Mouse (Mus musculus) cerebellum, adult 2 months (tissue): ENCODE measurements around the gene Fam69a.

Experiments used
- CTCF ChIP-seq: fragments of 200-500 bp; IDR thresholded peaks from 2 replicates; pipeline ENCODE4 v1.5.1; 2011; ENCODE audit warnings: low read depth, mild to moderate bottlenecking, control low read depth, low read length, moderate library complexity, borderline replicate concordance; ENCODE audit not compliant: insufficient read depth
- POLR2A ChIP-seq: fragments of 200-500 bp; IDR thresholded peaks from 2 replicates; pipeline ENCODE4 v1.6.1; 2011; ENCODE audit warnings: low read length, control low read depth, borderline replicate concordance; ENCODE audit not compliant: insufficient read depth

DNA sequence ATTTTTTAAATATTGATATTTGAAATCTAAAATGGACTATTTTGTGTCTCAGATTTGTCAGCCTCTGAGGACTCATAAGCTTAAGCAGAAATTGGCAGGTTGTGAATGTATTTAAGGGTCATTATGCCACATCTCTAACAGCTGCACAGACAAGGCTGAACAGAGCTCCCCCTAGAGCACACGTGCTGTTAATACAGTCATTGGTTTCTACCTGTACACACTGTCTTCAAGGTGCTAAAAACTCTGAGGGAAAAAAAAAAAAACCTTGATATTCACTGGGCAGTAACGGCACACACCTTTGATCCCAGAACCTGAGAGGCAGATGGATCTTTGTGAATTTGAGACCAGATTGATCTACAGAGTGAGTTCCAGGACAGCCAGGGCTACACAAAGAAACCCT is 127.9 kb downstream of the Fam69a start:
- TF ChIP-seq POLR2A (no peak), CTCF (peak; percentile 34; the same call in 1 of the 2 replicates)
